Mouse (Mus musculus): ENCODE results near the gene Olfr356.

Gene Olfr356

DNA sequence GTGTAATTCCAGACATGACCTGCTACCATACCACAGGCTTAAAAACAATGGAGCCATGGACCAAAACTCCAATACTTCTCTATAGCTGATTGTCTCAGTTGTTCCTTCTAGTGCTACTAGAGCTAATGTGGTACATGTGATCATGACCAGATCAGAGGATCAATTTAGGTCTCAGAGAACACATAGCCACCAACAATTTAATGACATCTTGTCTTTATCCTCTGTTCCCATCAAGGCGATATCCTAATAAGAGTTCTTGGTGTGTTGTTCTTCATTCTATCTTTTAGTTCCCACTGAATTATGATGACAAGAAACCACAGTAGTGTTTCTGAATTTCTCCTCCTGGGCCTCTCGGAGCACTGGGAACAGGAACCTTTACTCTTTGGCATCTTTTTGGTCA, at the start of gene Olfr356:
TSS of gene Olfr356 (plus strand) at position 301 of the 400 bp plus-strand sequence.
- no peak for DNase-seq

DNA sequence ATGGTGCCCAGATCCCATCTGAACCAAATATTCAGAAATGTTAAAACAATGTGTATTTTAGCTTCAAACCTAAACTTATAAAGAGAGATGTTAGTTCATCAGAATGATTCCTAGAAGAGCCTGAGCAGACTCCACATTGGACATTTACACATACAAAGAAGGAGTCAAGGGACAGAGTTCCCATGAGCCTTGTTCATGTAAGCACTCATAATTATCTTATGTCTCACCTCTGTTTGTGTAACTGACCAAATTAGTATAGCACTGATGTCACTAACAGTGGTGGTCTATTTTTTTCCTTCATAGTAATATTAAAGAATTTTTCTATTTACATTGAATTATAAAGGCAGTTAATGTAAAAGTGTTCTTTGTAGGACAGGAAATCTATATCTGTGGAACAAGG, 44.1 kb upstream of the Olfr356 start, which contains the start of gene Olfr353:
TSS of gene Olfr353 (minus strand) at position 101 of the 400 bp plus-strand sequence.
- DNase-seq: no peak

- DNase-seq: no peak
These were observed 39.8 kb upstream of the Olfr356 start for GRCm38 (mm10) chr2:36897114-36897513.

DNA sequence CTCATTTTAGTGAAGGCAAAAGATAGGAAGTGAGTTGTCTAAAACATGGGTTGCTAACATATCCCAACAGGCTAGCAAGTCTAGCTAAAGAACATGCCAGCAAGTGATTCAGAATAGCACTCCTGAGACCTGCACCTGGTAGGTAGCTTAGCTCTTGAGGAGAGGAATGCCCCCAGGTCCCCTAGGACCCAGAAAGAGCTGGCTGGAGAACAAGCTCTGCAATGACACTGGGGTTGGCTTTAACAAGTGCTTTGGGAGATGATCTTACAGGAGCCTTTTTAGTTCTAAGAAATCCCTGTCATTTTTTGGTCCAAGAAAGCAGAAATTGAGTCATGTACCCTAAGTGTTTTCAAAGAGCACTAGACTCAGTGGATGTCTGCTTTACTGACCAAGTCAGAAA, 31.5 kb upstream of the Olfr356 start, which contains the start of gene Olfr354:
TSS of gene Olfr354 (plus strand) at position 301 of the 400 bp plus-strand sequence.
- DNase-seq: no peak

GRCm38 (mm10) chr2:36928797-36929196, 8.1 kb upstream of the Olfr356 start, which contains the start of gene Olfr355:
TSS of gene Olfr355 (minus strand) at chr2:36928897.
- no peak for DNase-seq

Data from thymus, postnatal 36 days (tissue).